Comparison of ENCODE assay signal across 20 mouse cellular contexts in the genomic region with DNA sequence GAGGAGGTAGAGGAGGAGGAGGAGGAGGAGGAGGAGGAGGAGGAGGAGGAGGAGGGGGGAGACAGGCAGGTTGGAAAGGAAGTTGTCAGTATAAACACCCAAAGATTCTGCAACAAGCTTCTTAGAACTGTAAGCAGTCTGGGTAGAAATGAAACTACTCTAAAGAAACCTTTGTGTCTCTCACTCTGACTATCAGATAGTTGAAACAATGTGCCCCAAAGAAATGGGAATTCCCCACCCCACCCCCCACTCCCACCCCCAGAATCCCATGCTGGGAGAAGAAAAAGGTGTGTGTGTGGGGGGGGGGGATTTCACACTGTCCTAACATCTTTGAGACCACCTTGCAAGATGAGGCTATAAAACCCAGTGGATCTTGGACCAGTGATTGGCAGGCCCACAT.
"Had no signal": no experiment of that assay in that cellular context is flagged by ENCODE, and none has a peak within 500 bp of the region (broad histone marks: within the 10 kb centered on the region; RNA-seq: fewer than 3 reads in every experiment).

No protein-coding gene starts in this region.

- H3K4me3 ChIP-seq: layer of hippocampus, adult 2 months; midbrain, embryonic 10.5 days; midbrain, embryonic 13.5 days; myocyte; neural tube, embryonic 13.5 days had no signal

- H3K9me3 ChIP-seq: midbrain, embryonic 10.5 days; neural tube, embryonic 13.5 days had no signal

- H3K27me3 ChIP-seq: midbrain, embryonic 13.5 days; neural tube, embryonic 13.5 days had no signal

- H3K4me1 ChIP-seq: midbrain, embryonic 13.5 days; neural tube, embryonic 13.5 days had no signal

- DNase-seq: kidney, adult 2 months; kidney, postnatal 25 days; layer of hippocampus, adult 9-11 months; lung, embryonic 14.5 days; lung, postnatal 10 days; lung, postnatal 36 days; retina, postnatal 1 day; right cerebral cortex, postnatal 25 days; spleen, adult 18-20 months; thymus, adult 18-20 months; thymus, postnatal 36 days had no signal

- H3K27ac ChIP-seq: kidney, postnatal 0 days; layer of hippocampus, adult 2 months; liver, embryonic 14.5 days; midbrain, embryonic 10.5 days; midbrain, embryonic 13.5 days; neural tube, embryonic 13.5 days had no signal

- H3K9ac ChIP-seq: liver, embryonic 14.5 days; lung, embryonic 14.5 days; midbrain, embryonic 13.5 days; neural tube, embryonic 13.5 days had no signal

- ATAC-seq: intestine, postnatal 0 days; midbrain, embryonic 13.5 days; midbrain, embryonic 16.5 days had no signal

- H3K36me3 ChIP-seq: midbrain, embryonic 13.5 days; neural tube, embryonic 13.5 days had no signal

- H3K4me2 ChIP-seq: lung, embryonic 14.5 days; midbrain, embryonic 13.5 days; neural tube, embryonic 13.5 days had no signal
